Mouse (Mus musculus): ENCODE results near the gene Hoxb7.

- TF ChIP-seq CTCF (IDR thresholded peaks at IDR 0.05; ENCODE audit: low read depth, low read length), result no peak
- no peak for TF ChIP-seq POLR2A (IDR thresholded peaks at IDR 0.05; ENCODE audit: borderline replicate concordance, low read depth, low read length)
Measured at GRCm38 (mm10) chr11:96306908-96307269, 20.5 kb downstream of the Hoxb7 start.

Data from bone marrow macrophage, adult 2 months (primary cell).